ENCODE assay signal across 16 mouse cellular contexts in genomic region chr6:8673013-8673412, GRCm38 (mm10).
"Had no signal": no experiment of that assay in that cellular context is flagged by ENCODE, and none has a peak within 500 bp of the region (broad histone marks: within the 10 kb centered on the region; RNA-seq: fewer than 3 reads in every experiment).

No protein-coding gene starts in this region.

- H3K27me3 ChIP-seq: neural tube, embryonic 12.5 days; neural tube, embryonic 13.5 days; neural tube, embryonic 15.5 days; stomach, embryonic 15.5 days had no signal

- H3K4me1 ChIP-seq: neural tube, embryonic 12.5 days; neural tube, embryonic 15.5 days; stomach, embryonic 15.5 days had no signal

- H3K4me3 ChIP-seq: neural tube, embryonic 12.5 days; neural tube, embryonic 13.5 days; neural tube, embryonic 15.5 days; stomach, embryonic 15.5 days had no signal

- H3K27ac ChIP-seq: neural tube, embryonic 12.5 days; neural tube, embryonic 13.5 days; neural tube, embryonic 15.5 days; stomach, embryonic 15.5 days; stomach, postnatal 0 days had no signal

- DNase-seq: retina, postnatal 1 day; right cerebral cortex, adult 18-20 months; right cerebral cortex, postnatal 14 days; right cerebral cortex, postnatal 25 days; right cerebral cortex, postnatal 4 days; spleen, adult 18-20 months; thymus, adult 18-20 months; thymus, adult 2 months; thymus, postnatal 14 days; thymus, postnatal 25 days; thymus, postnatal 36 days had no signal

- H3K36me3 ChIP-seq: neural tube, embryonic 12.5 days; neural tube, embryonic 13.5 days; stomach, embryonic 15.5 days had no signal

- H3K9ac ChIP-seq: neural tube, embryonic 12.5 days; neural tube, embryonic 13.5 days; neural tube, embryonic 15.5 days; stomach, embryonic 15.5 days had no signal

- H3K9me3 ChIP-seq: neural tube, embryonic 12.5 days; neural tube, embryonic 13.5 days; neural tube, embryonic 15.5 days; stomach, embryonic 15.5 days had no signal

- H3K4me2 ChIP-seq: neural tube, embryonic 12.5 days; neural tube, embryonic 13.5 days; neural tube, embryonic 15.5 days; stomach, embryonic 15.5 days had no signal
